Mouse (Mus musculus): ENCODE results near the gene Hist1h2bq.
"Not testable (repeated sequence)": the region's sequence is repeated elsewhere in the genome, so short reads cannot be mapped to it uniquely, and the experiment has no call there.

GRCm38 (mm10) chr13:21820082-21820890, 10.3 kb upstream of the Hist1h2bq start:
- not testable (repeated sequence) for TF ChIP-seq CTCF (conservative IDR thresholded peaks at IDR 0.05; ENCODE audit: low read length); NANOG (IDR thresholded peaks at IDR 0.05; ENCODE audit: borderline replicate concordance, low read length)
